Mouse (Mus musculus): ENCODE measurements around the gene Stfa2.
"Not testable (repeated sequence)": the region's sequence is repeated elsewhere in the genome, so short reads cannot be mapped to it uniquely, and the experiment has no call there.

Gene Stfa2

GRCm38 (mm10) chr16:36408357-36408756, at the start of gene Stfa2:
TSS of gene Stfa2 (minus strand) at chr16:36408457.
- DNase-seq (ENCODE audit: low read depth), result no peak

DNA sequence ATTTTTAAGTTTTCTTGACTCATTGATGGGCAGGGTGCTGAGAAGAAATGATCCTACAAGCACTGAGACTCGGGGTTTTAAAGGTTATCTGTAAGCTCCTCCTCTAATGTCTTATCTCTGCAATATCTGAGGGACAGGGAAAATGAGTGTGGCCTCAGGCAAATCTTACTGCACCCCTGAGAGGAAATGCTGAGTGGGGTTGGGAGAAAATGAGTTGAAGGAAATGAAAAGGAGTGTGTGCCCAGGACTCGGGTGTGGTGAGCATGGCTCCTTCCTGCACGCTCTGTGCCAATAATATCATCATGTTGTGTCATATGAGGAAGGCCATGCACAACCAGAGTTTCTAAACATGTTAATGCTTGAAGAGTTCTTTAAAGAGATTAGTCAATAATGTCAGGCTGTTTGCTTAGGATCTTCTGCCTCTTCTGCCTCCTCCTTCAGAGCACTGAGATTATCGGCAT, 47.1 kb upstream of the Stfa2 start, which contains the start of gene Stfa3:
Stfa3 (minus strand) TSS at position 51 of the 461 bp plus-strand sequence.
- DNase-seq (ENCODE audit: low read depth), result no peak

DNA sequence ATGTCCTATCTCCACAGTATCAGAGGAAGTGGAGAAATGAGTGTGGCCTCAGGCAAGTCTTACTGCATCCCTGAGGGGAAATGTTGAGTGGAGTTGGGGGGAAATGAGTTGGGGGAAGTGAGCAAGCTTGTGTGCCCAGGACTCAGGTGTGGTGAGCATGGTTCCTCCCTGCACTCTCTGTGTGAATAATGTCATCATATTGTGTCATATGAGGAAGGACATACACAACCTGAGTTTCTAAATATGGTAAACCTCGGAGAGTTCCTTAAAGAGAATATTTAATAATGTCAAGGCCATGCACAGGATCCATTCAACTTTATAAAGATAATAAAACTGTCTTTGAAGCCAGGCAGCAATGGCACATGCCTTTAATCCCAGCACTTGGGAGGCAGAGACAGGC, 12.7 kb upstream of the Stfa2 start:
- not testable (repeated sequence) for DNase-seq (ENCODE audit: low read depth)

DNA sequence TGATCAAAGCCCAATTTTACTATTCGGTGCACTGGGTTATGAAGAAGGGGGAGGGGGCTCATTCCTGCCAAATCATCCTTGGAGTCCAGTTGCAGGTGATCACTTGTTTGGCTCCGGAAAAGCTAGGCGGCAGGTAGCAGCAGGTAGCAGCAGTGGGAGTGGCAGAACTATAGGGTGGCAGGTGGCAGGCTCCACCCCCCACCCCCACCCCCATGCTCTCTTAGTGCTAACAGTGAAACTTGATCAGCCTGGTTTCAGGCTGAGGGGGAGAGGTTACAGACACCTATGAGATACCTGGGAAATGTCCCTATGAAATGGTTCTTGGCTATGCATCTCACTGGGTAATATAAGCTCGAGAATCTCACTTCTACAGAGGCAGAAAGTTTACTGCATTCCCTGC, 19.2 kb downstream of the Stfa2 start:
- no peak for DNase-seq (ENCODE audit: low read depth)

DNA sequence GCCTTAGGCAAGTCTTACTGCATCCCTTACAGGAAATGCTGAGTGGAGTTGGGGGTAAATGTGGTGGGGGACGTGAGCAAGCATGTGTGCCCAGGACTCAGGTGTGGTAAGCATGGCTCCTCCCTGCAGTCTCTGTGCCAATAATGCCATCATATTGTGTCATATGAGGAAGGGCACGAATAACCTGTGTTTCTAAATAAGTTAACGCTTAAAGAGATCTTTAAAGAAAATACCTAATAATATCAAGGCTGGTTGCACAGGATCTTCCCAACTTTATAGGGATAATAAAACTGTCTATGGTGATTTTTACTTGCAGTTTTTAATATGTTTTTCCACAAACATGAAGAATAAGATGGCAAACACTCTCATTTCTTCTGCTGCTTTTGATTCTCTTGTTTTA, 40.6 kb downstream of the Stfa2 start, which contains the start of gene BC100530:
BC100530 (minus strand) TSS at position 101 of the 400 bp plus-strand sequence.
- DNase-seq (ENCODE audit: low read depth), result not testable (repeated sequence)

All from naive thymus-derived CD4-positive, alpha-beta T cell, adult 2 months (primary cell).